Mouse (Mus musculus): ENCODE data around the gene Derl3.

DNA sequence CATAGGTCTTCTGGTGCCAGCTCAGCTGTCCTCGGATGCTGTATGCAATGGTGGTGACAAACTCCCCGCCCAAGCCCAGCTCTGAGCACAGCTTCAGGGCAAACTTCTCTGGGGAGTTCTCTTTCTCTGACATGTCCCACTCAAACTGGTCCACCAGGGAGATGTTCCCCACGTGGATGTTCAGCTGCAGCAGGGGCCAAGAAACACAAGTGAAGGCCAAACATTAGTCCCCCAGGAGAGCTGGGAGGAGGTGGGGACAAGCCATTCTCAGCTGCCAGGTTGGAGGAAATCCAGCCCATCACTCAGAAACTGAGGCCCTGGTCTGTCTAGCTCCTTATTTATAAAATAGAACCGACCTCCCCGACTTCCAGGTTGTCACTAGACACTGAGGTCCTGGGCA lies 11.2 kb downstream of the Derl3 start:
- TF ChIP-seq CTCF (IDR thresholded peaks at IDR 0.05; ENCODE audit: extremely low read depth, insufficient read depth, low read length) (no peak), POLR2A (IDR thresholded peaks at IDR 0.05; ENCODE audit: extremely low read depth, insufficient read depth, low read length) (no peak)
